Mouse (Mus musculus): Measurements from ENCODE around the gene Cnpy3. TPM values are rescaled to one million over a fixed set of nuclear protein-coding genes. Genes with fewer than 3 reads are reported as not detected.

Cnpy3 gene
- polyA plus RNA-seq, 1 experiment from 2014 or later = 59.9 TPM

GRCm38 (mm10) chr17:46725731-46726645, 26.0 kb downstream of the Cnpy3 start:
- Histone ChIP-seq H3K27ac (no peak overlapping the region), H3K36me3 (ENCODE audit: insufficient read depth, low read length) (peaks cover 23% of the 10 kb centered on the region; the same call in 1 of the 2 replicates), H3K4me3 (replicated peaks; ENCODE audit: low read depth, low read length) (no peak overlapping the region), H3K27me3 (ENCODE audit: insufficient read depth, low read length) (no peaks in the 10 kb centered on the region), H3K4me1 (replicated peaks; ENCODE audit: insufficient read depth, low read length) (no peaks in the 10 kb centered on the region), H3K9ac (ENCODE audit: low read depth, low read length) (no peak overlapping the region), H3K9me3 (replicated peaks; ENCODE audit: low read length) (no peaks in the 10 kb centered on the region), H3K4me2 (ENCODE audit: low read length) (no peak overlapping the region)
- ATAC-seq (replicated peaks; ENCODE audit: low FRiP score, low read depth) (no peak), DNase-seq (ENCODE audit: low spot score) (no peak)
- 92% methylated on average over 26 of the region's 26 CpGs for WGBS
- no peak for TF ChIP-seq CTCF (IDR thresholded peaks at IDR 0.05; ENCODE audit: low read depth)

GRCm38 (mm10) chr17:46725273-46725672, 26.7 kb downstream of the Cnpy3 start:
- Histone ChIP-seq H3K36me3 (ENCODE audit: insufficient read depth, low read length) (peaks cover 23% of the 10 kb centered on the region; the same call in 1 of the 2 replicates), H3K4me3 (replicated peaks; ENCODE audit: low read depth, low read length) (no peak overlapping the region), H3K9ac (ENCODE audit: low read depth, low read length) (no peak overlapping the region), H3K9me3 (replicated peaks; ENCODE audit: low read length) (no peaks in the 10 kb centered on the region), H3K27ac (no peak overlapping the region), H3K27me3 (ENCODE audit: insufficient read depth, low read length) (no peaks in the 10 kb centered on the region), H3K4me2 (ENCODE audit: low read length) (no peak overlapping the region), H3K4me1 (replicated peaks; ENCODE audit: insufficient read depth, low read length) (no peaks in the 10 kb centered on the region)
- DNase-seq (ENCODE audit: low spot score) (peak; percentile 80), ATAC-seq (replicated peaks; ENCODE audit: low FRiP score, low read depth) (no peak; the same call in 1 of the 2 replicates)
- 51% methylated on average over 9 of the region's 9 CpGs for WGBS
- peak; percentile 69 for TF ChIP-seq CTCF (IDR thresholded peaks at IDR 0.05; ENCODE audit: low read depth)

DNA sequence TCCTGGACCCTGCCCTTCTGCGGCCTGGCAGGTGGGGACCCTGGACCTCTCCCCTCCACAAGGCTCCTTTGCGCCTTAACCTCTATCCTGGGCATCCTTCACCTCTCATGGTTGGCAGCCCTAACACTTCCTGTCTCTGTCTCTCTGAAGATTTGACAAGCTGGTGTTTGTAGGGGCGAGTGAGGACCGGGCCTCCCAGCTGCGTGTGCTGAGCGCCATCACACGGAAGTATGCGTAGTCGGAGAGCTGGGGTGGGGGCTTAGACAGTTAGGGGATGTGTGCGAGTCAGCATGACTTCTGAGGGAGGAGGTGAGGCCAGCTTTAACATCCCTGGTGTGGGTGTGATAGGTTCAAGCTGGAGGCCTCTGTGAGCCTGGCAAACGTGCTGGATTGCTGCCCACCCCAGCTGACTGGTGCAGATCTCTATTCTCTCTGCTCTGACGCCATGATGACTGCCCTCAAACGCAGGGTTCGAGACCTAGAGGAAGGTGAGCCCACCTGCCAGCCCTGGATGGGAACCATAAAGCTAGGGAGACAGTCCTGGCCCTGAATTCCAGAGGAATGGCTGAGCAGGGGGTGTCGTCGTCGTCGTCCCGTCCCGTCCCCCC, 27.4 kb downstream of the Cnpy3 start:
- no peak for TF ChIP-seq CTCF (IDR thresholded peaks at IDR 0.05; ENCODE audit: low read depth)
- Histone ChIP-seq H3K9me3 (replicated peaks; ENCODE audit: low read length) (no peaks in the 10 kb centered on the region), H3K27me3 (ENCODE audit: insufficient read depth, low read length) (no peaks in the 10 kb centered on the region), H3K27ac (no peak overlapping the region), H3K4me3 (replicated peaks; ENCODE audit: low read depth, low read length) (no peak overlapping the region), H3K4me2 (ENCODE audit: low read length) (no peak overlapping the region), H3K4me1 (replicated peaks; ENCODE audit: insufficient read depth, low read length) (no peaks in the 10 kb centered on the region), H3K9ac (ENCODE audit: low read depth, low read length) (no peak overlapping the region), H3K36me3 (ENCODE audit: insufficient read depth, low read length) (peaks cover 23% of the 10 kb centered on the region; the same call in 1 of the 2 replicates)
- 81% methylated on average over 15 of the region's 20 CpGs for WGBS
- ATAC-seq (replicated peaks; ENCODE audit: low FRiP score, low read depth) = no peak
- no peak for DNase-seq (ENCODE audit: low spot score)

- H3K9ac ChIP-seq (ENCODE audit: low read depth, low read length) = no peak overlapping the region
- H3K4me2 ChIP-seq (ENCODE audit: low read length) = no peak overlapping the region
- no peaks in the 10 kb centered on the region for H3K9me3 ChIP-seq (replicated peaks; ENCODE audit: low read length)
- ATAC-seq (replicated peaks; ENCODE audit: low FRiP score, low read depth) (no peak), DNase-seq (ENCODE audit: low spot score) (no peak)
- no peaks in the 10 kb centered on the region for H3K27me3 ChIP-seq (ENCODE audit: insufficient read depth, low read length)
- no peak for TF ChIP-seq CTCF (IDR thresholded peaks at IDR 0.05; ENCODE audit: low read depth)
- H3K27ac ChIP-seq = no peak overlapping the region
- 92% methylated on average over 7 of the region's 7 CpGs for WGBS
- H3K36me3 ChIP-seq (ENCODE audit: insufficient read depth, low read length) = peaks cover 29% of the 10 kb centered on the region; the same call in 1 of the 2 replicates
- H3K4me1 ChIP-seq (replicated peaks; ENCODE audit: insufficient read depth, low read length) = no peaks in the 10 kb centered on the region
- H3K4me3 ChIP-seq (replicated peaks; ENCODE audit: low read depth, low read length) = no peak overlapping the region
These were observed 30.9 kb downstream of the Cnpy3 start for GRCm38 (mm10) chr17:46721077-46721476.

- H3K36me3 ChIP-seq (ENCODE audit: insufficient read depth, low read length) = peaks cover 21% of the 10 kb centered on the region
- 93% methylated on average over 11 of the region's 11 CpGs for WGBS
These were observed 37.1 kb downstream of the Cnpy3 start for GRCm38 (mm10) chr17:46714756-46715481.

GRCm38 (mm10) chr17:46713849-46714248, 38.2 kb downstream of the Cnpy3 start:
- H3K27me3 ChIP-seq (ENCODE audit: insufficient read depth, low read length) = no peaks in the 10 kb centered on the region
- TF ChIP-seq CTCF (IDR thresholded peaks at IDR 0.05; ENCODE audit: low read depth) = no peak
- WGBS = 84% methylated on average over 9 of the region's 9 CpGs
- H3K4me3 ChIP-seq (replicated peaks; ENCODE audit: low read depth, low read length) = no peak overlapping the region
- peaks cover 21% of the 10 kb centered on the region for H3K36me3 ChIP-seq (ENCODE audit: insufficient read depth, low read length)
- no peak for ATAC-seq (replicated peaks; ENCODE audit: low FRiP score, low read depth)
- no peak overlapping the region for H3K9ac ChIP-seq (ENCODE audit: low read depth, low read length)
- no peaks in the 10 kb centered on the region for H3K9me3 ChIP-seq (replicated peaks; ENCODE audit: low read length)
- H3K4me2 ChIP-seq (ENCODE audit: low read length) = no peak overlapping the region
- DNase-seq (ENCODE audit: low spot score) = no peak
- H3K27ac ChIP-seq = no peak overlapping the region
- H3K4me1 ChIP-seq (replicated peaks; ENCODE audit: insufficient read depth, low read length) = peaks cover 11% of the 10 kb centered on the region; the same call in 1 of the 2 replicates

More at GRCm38 (mm10) chr17:46714756-46715481, 37.1 kb downstream of the Cnpy3 start:
- TF ChIP-seq CTCF (IDR thresholded peaks at IDR 0.05; ENCODE audit: low read depth) = peak; percentile 28; the same call in 1 of the 2 replicates
- H3K4me3 ChIP-seq (replicated peaks; ENCODE audit: low read depth, low read length) = no peak overlapping the region
- no peak for DNase-seq (ENCODE audit: low spot score)
- peaks cover 11% of the 10 kb centered on the region; the same call in 1 of the 2 replicates for H3K4me1 ChIP-seq (replicated peaks; ENCODE audit: insufficient read depth, low read length)
- H3K9ac ChIP-seq (ENCODE audit: low read depth, low read length) = no peak overlapping the region
- no peaks in the 10 kb centered on the region for H3K27me3 ChIP-seq (ENCODE audit: insufficient read depth, low read length)
- H3K9me3 ChIP-seq (replicated peaks; ENCODE audit: low read length) = no peaks in the 10 kb centered on the region
- ATAC-seq (replicated peaks; ENCODE audit: low FRiP score, low read depth) = no peak
- H3K27ac ChIP-seq = no peak overlapping the region
- no peak overlapping the region for H3K4me2 ChIP-seq (ENCODE audit: low read length)

Data from kidney, postnatal 0 days (tissue).